Mouse (Mus musculus) bone marrow, adult 2 months (tissue): ENCODE data around the gene Trp63.

Experiments
- CTCF ChIP-seq: fragments of 200-500 bp; IDR thresholded peaks from 2 replicates; pipeline ENCODE4 v1.5.1; 2011; ENCODE audit warnings: low read length, control low read depth; ENCODE audit not compliant: control insufficient read depth, insufficient read depth
- POLR2A ChIP-seq: fragments of 200-500 bp; IDR thresholded peaks from 2 replicates; pipeline ENCODE4 v1.6.1; 2011; ENCODE audit warnings: low read depth, mild to moderate bottlenecking, control low read depth, low read length, borderline replicate concordance; ENCODE audit not compliant: control insufficient read depth

DNA sequence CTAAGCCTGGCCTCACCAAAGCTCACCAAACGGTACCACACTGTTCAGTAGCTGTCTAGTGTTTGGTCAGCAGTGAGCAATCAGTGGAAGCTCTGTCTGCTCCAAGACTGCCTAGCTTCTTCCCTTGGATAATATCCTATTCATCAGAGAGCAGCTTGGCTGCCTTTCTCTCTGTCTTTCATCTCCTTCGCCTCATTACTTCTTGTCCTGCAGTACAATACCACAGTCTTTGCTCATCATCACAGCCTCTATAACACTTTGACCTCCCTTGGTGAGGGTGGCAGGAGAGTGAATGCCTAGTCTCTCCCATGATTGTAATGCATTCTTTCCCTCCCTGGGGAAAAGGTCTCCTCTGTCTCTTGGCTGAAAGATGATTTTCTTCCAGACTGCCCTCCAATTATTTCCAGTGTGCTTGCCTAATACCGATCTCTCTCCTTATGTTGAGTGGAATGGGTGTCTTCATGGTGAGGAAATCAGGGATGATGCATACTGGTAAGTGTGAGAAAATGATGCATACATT is 216.9 kb downstream of the Trp63 start:
- TF ChIP-seq CTCF (no peak), POLR2A (no peak)
